Mouse (Mus musculus) intestine, embryonic 15.5 days (tissue): ENCODE measurements around the gene Phf21a. TPM values are rescaled to one million over a fixed set of nuclear protein-coding genes. Genes with fewer than 3 reads are reported as not detected.
"Not testable (repeated sequence)": the region's sequence is repeated elsewhere in the genome, so short reads cannot be mapped to it uniquely, and the experiment has no call there.

Experiments used
- ATAC-seq: fragments of 200-750 bp; cut with Nextera tagmentation; 2 replicates; pipeline ENCODE4 v1.8.0; 2017; ENCODE audit warnings: moderate TSS enrichment, moderate library complexity
- H3K27ac ChIP-seq: fragments of 300-500 bp; sonication (generic); 2 replicates; pipeline ENCODE4 v1.5.1; 2015; ENCODE audit warnings: mild to moderate bottlenecking, inconsistent platforms
- H3K27me3 ChIP-seq: fragments of 300-500 bp; sonication (generic); replicated peaks from 2 replicates; pipeline ENCODE4 v1.6.1; 2015; ENCODE audit warnings: inconsistent platforms
- H3K36me3 ChIP-seq: fragments of 300-500 bp; sonication (generic); 2 replicates; pipeline ENCODE4 v1.6.1; 2015; ENCODE audit warnings: inconsistent platforms
- H3K4me1 ChIP-seq: fragments of 300-500 bp; sonication (generic); replicated peaks from 2 replicates; pipeline ENCODE4 v1.6.1; 2015; ENCODE audit warnings: inconsistent platforms
- H3K4me2 ChIP-seq: fragments of 300-500 bp; sonication (generic); replicated peaks from 2 replicates; pipeline ENCODE4 v1.6.1; 2015; ENCODE audit warnings: mild to moderate bottlenecking, inconsistent platforms
- H3K4me3 ChIP-seq: fragments of 300-500 bp; sonication (generic); replicated peaks from 2 replicates; pipeline ENCODE4 v1.5.1; 2015; ENCODE audit warnings: inconsistent platforms
- H3K9ac ChIP-seq: fragments of 300-500 bp; sonication (generic); 2 replicates; pipeline ENCODE4 v1.6.1; 2015; ENCODE audit warnings: inconsistent platforms
- H3K9me3 ChIP-seq: fragments of 300-500 bp; sonication (generic); 2 replicates; pipeline ENCODE4 v1.6.1; 2016; ENCODE audit warnings: inconsistent platforms
- WGBS: fragments of 180-500 bp; shearing (Covaris S2); methylation state at CpG from one replicate; pipeline ENCODE4 v1.1.7; 2015; 5-methylcytosine and 5-hydroxymethylcytosine counted together
- polyA plus RNA-seq: library from polyadenylated mRNA; unstranded; fragments of >200 nt; fragmentation: Nextera tagmentation; extraction: Ambion mirVana; gene quantifications from 2 replicates; pipeline ENCODE4 v1.2.1, GENCODE M21; 2015

Gene Phf21a
- polyA plus RNA-seq, 1 experiment from 2014 or later: 19.1 TPM

DNA sequence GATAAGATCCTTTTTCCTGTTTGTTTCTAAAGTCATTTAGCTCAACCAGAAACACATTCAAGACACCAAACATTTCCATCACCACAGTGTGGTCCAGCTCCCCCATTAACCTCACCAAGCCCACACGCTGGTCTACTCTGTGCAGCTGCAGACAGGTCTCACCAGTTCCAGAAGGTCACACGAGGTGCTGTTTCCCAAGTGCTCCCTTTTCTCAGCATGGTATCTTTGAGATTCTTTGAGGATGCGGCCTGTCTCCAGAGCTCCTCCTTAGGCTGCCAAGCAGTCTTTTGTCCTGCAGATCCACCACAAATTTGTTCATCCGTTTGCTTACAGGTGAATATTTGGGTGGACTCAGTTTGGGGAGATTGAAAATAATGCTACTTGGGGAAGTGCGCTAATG, 51.0 kb downstream of the Phf21a start:
- Histone ChIP-seq H3K36me3 (no peaks in the 10 kb centered on the region), H3K4me2 (no peak overlapping the region), H3K9ac (no peak overlapping the region), H3K9me3 (no peaks in the 10 kb centered on the region), H3K4me1 (no peaks in the 10 kb centered on the region; the same call in 1 of the 2 replicates), H3K27me3 (no peaks in the 10 kb centered on the region), H3K4me3 (no peak overlapping the region), H3K27ac (no peak overlapping the region)
- ATAC-seq: no peak
- WGBS: 46% methylated on average over 5 of the region's 5 CpGs

DNA sequence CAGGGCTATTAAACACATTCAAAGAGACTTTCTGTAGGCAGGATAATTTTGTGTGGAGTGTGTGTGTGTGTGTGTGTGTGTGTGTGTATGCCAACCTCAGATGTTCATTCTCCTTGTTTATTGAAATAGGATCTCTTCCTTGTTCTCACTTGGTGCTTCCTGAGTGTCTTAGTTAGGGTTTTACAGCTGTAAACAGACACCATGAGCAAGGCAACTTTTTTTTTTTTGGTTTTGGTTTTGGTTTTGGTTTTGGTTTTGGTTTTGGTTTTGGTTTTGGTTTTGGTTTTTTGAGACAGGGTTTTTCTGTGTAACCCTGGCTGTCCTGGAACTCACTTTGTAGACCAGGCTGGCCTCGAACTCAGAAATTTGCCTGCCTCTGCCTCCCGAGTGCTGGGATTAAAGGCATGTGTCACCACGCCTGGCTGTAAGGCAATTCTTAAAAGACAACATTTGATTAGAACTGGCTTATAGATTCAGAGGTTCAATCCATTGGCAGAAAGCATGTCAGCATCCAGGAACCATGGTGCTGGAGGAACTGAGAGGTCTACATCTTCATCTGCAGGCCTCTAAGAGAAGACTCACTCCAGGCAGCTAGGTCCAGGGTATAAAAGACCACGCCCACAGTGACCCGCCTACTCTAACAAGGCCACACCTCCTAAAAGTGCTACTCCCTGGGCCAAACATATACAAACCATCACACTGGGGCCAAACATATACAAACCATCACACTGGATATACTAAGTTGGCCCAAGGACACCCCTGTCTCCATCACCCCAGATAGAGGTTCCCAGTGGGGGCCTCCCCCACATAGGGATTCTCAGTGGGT, 55.2 kb downstream of the Phf21a start:
- H3K27ac ChIP-seq, H3K4me2 ChIP-seq, H3K27me3 ChIP-seq, H3K36me3 ChIP-seq, H3K4me3 ChIP-seq, H3K4me1 ChIP-seq, H3K9ac ChIP-seq, H3K9me3 ChIP-seq: not testable (repeated sequence)
- 75% methylated on average over 5 of the region's 5 CpGs for WGBS
- 0 out of 2 replicates have a peak, but pooled peaks have one; percentile 10 for ATAC-seq

DNA sequence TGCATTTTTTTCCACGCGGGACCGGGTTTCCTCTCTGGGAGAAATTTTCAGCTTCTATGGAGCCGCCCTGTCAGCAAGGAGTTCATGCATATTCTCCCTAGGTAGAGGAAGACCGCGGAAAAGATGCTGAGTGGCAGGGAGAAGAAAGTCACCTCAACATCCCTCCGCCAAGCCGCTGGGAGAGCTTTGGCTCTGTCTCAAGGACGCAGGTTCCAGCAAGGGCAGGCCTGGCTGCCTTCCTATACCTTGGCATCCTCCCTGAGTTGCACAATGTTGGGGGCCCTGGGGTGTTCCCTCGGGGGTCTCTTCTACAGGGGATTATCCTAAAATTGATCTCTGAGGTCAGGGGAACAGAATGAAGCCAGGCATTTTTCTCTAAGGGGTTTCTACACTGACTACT, 71.4 kb downstream of the Phf21a start:
- no peak overlapping the region for H3K4me3 ChIP-seq
- H3K4me2 ChIP-seq: no peak overlapping the region
- no peak overlapping the region for H3K9ac ChIP-seq
- H3K36me3 ChIP-seq: no peaks in the 10 kb centered on the region
- no peaks in the 10 kb centered on the region for H3K4me1 ChIP-seq
- WGBS: 65% methylated on average over 10 of the region's 10 CpGs
- no peak for ATAC-seq
- no peaks in the 10 kb centered on the region for H3K9me3 ChIP-seq
- H3K27me3 ChIP-seq: no peaks in the 10 kb centered on the region
- no peak overlapping the region for H3K27ac ChIP-seq

DNA sequence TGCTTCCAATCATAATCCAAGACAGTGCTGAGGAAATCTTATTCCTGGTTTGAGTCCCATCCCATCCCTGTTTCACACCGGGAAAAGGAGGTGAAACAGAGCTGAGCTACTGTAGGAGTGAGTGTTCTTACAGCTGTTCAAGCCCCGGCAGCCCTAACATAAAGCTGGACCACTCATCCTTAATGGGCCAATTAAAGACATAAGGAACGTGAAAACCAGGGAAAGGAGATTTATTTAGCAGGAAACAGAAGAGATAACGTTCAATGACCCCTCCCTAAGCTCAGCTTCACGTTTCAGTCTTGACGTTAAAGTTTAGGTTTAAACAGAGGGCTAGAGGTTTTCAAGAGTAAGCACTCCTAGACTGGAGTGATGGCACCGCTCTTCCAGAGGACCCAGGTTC, 74.0 kb downstream of the Phf21a start:
- WGBS: 33% methylated on average over 7 of the region's 7 CpGs
- no peak for ATAC-seq
- H3K27me3 ChIP-seq: no peaks in the 10 kb centered on the region
- H3K36me3 ChIP-seq: no peaks in the 10 kb centered on the region
- no peak overlapping the region for H3K9ac ChIP-seq
- H3K4me2 ChIP-seq: no peak overlapping the region
- H3K4me1 ChIP-seq: no peaks in the 10 kb centered on the region
- no peaks in the 10 kb centered on the region for H3K9me3 ChIP-seq
- no peak overlapping the region for H3K4me3 ChIP-seq
- no peak overlapping the region for H3K27ac ChIP-seq

DNA sequence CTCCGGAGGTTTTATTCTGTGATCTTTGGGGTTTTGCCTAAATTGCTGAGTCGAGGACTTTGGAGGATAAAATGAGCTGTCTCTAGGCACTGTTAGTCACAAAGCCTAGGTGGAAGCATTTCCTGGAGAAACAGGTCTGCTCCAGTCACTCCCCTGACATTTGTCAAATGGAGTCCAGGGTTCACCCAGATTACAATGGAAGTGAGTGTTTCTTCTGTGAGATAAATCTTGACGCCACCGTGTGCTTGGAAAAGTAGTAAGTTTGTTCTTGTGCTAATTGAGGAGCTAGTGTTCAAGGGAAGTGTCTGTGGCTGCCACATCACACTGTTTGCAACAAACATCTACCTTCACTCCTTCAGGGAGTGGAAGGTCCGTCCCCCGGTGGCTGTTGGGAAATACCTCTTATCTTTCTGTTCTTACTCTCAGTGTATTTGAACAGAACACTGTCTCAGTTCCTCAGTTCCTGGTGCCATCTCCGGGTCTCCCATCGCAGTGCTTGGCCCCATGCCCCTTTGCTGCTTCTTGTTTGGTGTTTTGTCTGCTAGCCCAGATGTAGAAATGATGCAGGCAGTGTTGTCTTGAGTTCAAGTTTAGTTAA, 78.2 kb downstream of the Phf21a start:
- no peaks in the 10 kb centered on the region for H3K27me3 ChIP-seq
- H3K4me1 ChIP-seq: no peaks in the 10 kb centered on the region
- H3K9ac ChIP-seq: no peak overlapping the region
- H3K9me3 ChIP-seq: no peaks in the 10 kb centered on the region
- H3K27ac ChIP-seq: peak overlapping the region; percentile 76; the same call in 1 of the 2 replicates
- 50% methylated on average over 8 of the region's 8 CpGs for WGBS
- H3K36me3 ChIP-seq: no peaks in the 10 kb centered on the region
- H3K4me3 ChIP-seq: no peak overlapping the region
- 0 out of 2 replicates have a peak overlapping the region, but pooled peaks have one; percentile 1 for H3K4me2 ChIP-seq
- ATAC-seq: peak; percentile 93

DNA sequence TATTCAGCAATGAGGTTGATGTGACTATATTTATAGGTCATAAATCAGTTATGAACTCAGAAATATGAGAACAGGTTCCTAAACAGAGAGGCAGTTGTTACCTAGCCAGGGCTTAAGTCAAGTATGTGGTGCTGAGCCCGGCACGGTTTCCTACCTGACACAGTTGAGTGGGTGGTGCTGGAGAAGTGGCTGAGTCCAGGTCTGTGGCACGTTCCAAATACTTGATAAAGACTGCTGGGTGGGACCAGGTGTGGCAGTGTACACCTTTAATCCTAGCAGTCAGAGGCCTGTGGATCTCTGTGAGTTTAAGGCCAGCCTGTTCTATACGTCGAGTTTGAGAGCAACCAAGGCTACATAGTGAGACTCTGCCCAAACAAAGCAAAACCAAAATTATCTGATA, 79.4 kb downstream of the Phf21a start:
- H3K4me1 ChIP-seq: no peaks in the 10 kb centered on the region
- 66% methylated on average over 5 of the region's 5 CpGs for WGBS
- no peaks in the 10 kb centered on the region for H3K9me3 ChIP-seq
- H3K27me3 ChIP-seq: no peaks in the 10 kb centered on the region
- ATAC-seq: peak; percentile 78
- H3K4me3 ChIP-seq: no peak overlapping the region
- no peaks in the 10 kb centered on the region for H3K36me3 ChIP-seq
- H3K9ac ChIP-seq: no peak overlapping the region
- H3K27ac ChIP-seq: no peak overlapping the region
- no peak overlapping the region for H3K4me2 ChIP-seq

DNA sequence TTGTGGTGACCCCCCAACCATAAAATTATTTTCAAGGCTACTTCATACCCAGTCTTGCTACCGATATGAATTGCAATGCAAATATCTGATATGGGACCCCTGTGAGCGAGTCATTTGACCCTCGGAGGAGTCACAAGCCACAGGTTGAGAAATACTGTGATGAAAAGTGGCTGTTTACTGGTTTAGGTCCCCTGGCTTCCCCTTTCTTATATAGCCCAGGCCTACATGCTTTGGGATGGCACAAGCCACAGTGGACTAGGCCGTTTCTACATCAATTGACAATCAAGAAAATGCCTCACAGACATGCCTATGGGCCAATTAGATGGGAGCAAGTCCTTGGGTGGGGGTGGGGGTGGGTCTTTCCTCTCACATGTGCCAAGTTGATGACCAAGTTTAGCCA, 80.3 kb downstream of the Phf21a start:
- H3K27ac ChIP-seq: no peak overlapping the region
- H3K27me3 ChIP-seq: no peaks in the 10 kb centered on the region
- no peak overlapping the region for H3K4me2 ChIP-seq
- H3K36me3 ChIP-seq: no peaks in the 10 kb centered on the region
- no peaks in the 10 kb centered on the region for H3K9me3 ChIP-seq
- H3K4me1 ChIP-seq: no peaks in the 10 kb centered on the region
- H3K4me3 ChIP-seq: no peak overlapping the region
- 89% methylated on average over 4 of the region's 4 CpGs for WGBS
- no peak for ATAC-seq
- H3K9ac ChIP-seq: no peak overlapping the region

DNA sequence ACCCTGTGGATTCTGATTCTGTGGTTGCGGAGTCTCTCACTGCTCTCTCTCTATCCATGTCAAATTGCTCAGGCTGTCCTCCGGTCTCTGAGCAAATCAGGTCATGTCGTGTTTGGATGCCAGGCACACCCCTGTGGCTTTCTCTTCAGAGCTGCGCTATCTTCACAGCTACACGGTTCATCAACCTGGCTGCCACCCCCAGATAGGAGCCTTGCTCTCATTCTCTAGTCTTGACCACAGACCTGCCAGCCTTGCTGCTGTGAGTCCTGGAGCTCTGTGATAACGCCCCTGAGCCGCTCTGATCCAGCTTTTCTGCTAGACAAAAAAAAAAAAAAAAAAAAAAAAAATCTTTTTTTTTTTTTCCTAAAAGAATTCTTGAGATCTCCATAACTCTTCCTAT, 81.3 kb downstream of the Phf21a start:
- H3K9me3 ChIP-seq: no peaks in the 10 kb centered on the region
- ATAC-seq: no peak
- 72% methylated on average over 7 of the region's 7 CpGs for WGBS
- no peak overlapping the region for H3K4me2 ChIP-seq
- no peak overlapping the region for H3K9ac ChIP-seq
- H3K27me3 ChIP-seq: no peaks in the 10 kb centered on the region
- no peak overlapping the region for H3K27ac ChIP-seq
- no peak overlapping the region for H3K4me3 ChIP-seq
- H3K36me3 ChIP-seq: no peaks in the 10 kb centered on the region
- H3K4me1 ChIP-seq: no peaks in the 10 kb centered on the region

DNA sequence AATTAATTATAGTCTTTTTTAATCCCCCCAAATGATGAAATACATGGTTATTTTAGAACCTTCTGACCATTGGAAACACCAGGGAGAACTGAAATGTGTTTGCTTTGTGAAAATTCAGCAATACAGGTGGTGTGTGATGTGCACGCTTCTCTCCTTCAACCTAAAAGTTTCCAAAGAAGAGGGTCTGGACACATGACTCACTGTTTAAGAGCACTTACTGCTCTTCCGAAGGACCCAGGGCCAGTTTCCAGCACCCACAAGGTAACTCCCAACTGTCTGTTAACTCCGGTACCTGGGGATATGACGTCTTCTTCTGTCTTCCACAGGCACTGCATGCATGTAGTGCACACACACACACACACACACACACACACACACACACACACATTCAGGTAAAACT, 82.1 kb downstream of the Phf21a start:
- Histone ChIP-seq H3K27me3 (no peaks in the 10 kb centered on the region), H3K4me1 (no peaks in the 10 kb centered on the region), H3K9ac (no peak overlapping the region), H3K36me3 (no peaks in the 10 kb centered on the region), H3K4me3 (no peak overlapping the region), H3K9me3 (no peaks in the 10 kb centered on the region), H3K4me2 (no peak overlapping the region), H3K27ac (no peak overlapping the region)
- 92% methylated on average over 4 of the region's 4 CpGs for WGBS
- no peak for ATAC-seq

DNA sequence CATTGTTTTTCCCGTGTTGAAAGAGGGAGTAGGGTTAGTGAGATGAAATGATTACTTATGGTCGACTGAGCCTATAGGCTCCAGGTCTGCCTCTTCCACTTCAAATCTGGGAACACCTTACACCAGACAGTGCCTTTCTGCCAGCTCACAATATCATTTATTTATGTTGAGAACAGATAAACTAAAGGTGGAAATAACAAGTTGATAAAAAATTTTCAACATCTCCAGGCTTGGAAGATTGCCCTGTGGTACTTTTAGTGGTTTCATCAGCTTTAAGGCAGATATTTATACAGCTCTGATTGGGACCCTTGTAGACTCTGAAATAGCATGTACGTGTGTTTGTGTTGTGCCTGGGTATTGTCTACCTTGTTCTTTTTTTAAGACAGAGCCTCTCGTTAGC, 83.4 kb downstream of the Phf21a start:
- Histone ChIP-seq H3K9ac (no peak overlapping the region), H3K4me2 (no peak overlapping the region), H3K9me3 (no peaks in the 10 kb centered on the region), H3K4me3 (no peak overlapping the region), H3K27me3 (no peaks in the 10 kb centered on the region), H3K27ac (no peak overlapping the region), H3K36me3 (no peaks in the 10 kb centered on the region), H3K4me1 (no peaks in the 10 kb centered on the region)
- no peak for ATAC-seq
- 49% methylated on average over 4 of the region's 4 CpGs for whole genome bisulfite sequencing

DNA sequence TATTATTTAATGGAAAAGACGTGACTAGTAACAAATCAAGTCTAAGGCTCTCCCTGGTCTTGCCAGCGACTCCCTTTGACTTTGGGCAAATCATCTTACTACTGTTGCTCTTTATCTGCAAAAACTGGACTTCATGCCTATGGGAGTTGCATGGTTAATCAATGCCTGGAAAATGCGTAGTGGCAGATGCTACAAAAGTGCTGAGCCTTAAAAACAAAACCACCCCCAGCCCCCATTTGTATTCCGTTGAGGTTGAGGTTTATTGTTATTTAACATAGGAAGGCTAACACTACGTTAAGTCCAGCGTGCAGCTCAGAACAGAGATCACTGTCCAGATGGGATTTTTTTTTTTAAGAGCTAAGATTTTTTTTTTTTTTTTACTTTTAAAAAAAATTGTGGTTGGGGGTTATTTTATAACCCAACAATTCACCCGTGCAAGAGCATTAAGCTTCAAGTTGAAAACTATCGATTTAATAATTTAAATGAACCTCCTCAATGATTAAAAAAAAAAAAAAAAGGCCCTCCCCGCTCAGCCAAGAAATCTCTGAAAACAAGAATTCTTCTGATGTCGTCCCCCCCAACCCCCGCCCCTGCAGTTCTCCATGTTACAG, 89.3 kb downstream of the Phf21a start:
- WGBS: 2% methylated on average over 11 of the region's 11 CpGs
- H3K27me3 ChIP-seq: no peaks in the 10 kb centered on the region
- ATAC-seq: no peak
- H3K4me2 ChIP-seq: peak overlapping the region; percentile 74
- H3K9ac ChIP-seq: peak overlapping the region; percentile 86
- no peaks in the 10 kb centered on the region for H3K9me3 ChIP-seq
- H3K27ac ChIP-seq: peak overlapping the region; percentile 99
- H3K4me3 ChIP-seq: peak overlapping the region; percentile 65
- H3K36me3 ChIP-seq: no peaks in the 10 kb centered on the region
- 0 out of 2 replicates have a peak, but pooled peaks cover 3% of the 10 kb centered on the region for H3K4me1 ChIP-seq

DNA sequence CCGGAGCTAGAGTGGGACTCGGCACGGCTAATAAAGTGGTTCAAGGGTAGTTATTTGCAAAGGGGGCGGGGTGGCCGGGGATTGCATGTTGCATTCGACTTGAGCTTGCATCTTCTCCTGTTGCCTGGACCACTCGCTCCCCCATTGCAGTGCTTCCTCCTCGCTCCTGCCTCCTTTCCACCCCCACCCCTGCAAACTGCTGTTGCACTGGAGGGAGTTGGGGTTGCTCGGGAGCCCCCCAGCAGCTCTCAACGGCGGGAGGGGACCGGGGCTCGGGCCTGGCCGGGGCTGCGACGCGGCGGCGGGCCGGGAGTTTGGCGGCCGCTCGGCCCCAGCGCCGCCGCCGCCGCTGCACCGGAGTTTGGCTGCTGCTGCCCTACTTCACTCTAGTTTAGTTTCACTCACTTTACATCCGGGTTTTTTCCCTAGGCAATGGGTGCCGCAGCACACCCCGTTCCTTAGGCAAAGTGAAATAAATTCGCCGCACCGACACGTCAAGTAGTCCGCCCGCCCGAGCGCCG, 90.1 kb downstream of the Phf21a start:
- H3K9ac ChIP-seq: peak overlapping the region; percentile 86
- peak; percentile 80 for ATAC-seq
- no peaks in the 10 kb centered on the region for H3K36me3 ChIP-seq
- H3K27me3 ChIP-seq: no peaks in the 10 kb centered on the region
- peak overlapping the region; percentile 65 for H3K4me3 ChIP-seq
- 0 out of 2 replicates have a peak, but pooled peaks cover 3% of the 10 kb centered on the region for H3K4me1 ChIP-seq
- H3K4me2 ChIP-seq: peak overlapping the region; percentile 74
- peak overlapping the region; percentile 99 for H3K27ac ChIP-seq
- WGBS: under 1% methylated on average over 41 of the region's 41 CpGs
- no peaks in the 10 kb centered on the region for H3K9me3 ChIP-seq
